Mouse (Mus musculus) adrenal gland, postnatal 14 days (tissue): ENCODE measurements around the gene Mark3. TPM values are rescaled to one million over a fixed set of nuclear protein-coding genes. Genes with fewer than 3 reads are reported as not detected.
A peak's percentile ranks its signal among the peaks of the same experiment; 100 is the strongest.
"Not testable (repeated sequence)": the region's sequence is repeated elsewhere in the genome, so short reads cannot be mapped to it uniquely, and the experiment has no call there.

Source experiments
- DNase-seq: peaks from one replicate; pipeline ENCODE4 v3.0.0; 2021; ENCODE audit warnings: mixed read lengths
- long read RNA-seq, 2 experiments: library from polyadenylated mRNA; stranded (forward); transcript quantifications; one replicate each; pipeline ENCODE4 v2.0.0; 2021
- total RNA-seq: library from RNA; stranded (reverse); gene quantifications from 2 replicates; pipeline ENCODE4 v1.2.3, GENCODE M21; 2021

Mark3 gene
- total RNA-seq = 98.3 and 98.5 TPM in 2 replicates
- long read RNA-seq, experiment 1, transcript Mark3-206 (18 exons, 2,807 nt) = major isoform, 68 of 150 reads
- long read RNA-seq, experiment 1, transcript Mark3-201 (16 exons, 3,321 nt) = minor isoform, 13 of 150 reads
- long read RNA-seq, experiment 1, transcript Mark3-202 (17 exons, 3,365 nt) = minor isoform, 9 of 150 reads
- long read RNA-seq, experiment 1, partial matches to known transcripts = 17 of 150 reads
- long read RNA-seq, experiment 1, other reads (novel, unspliced or antisense) = 43 of 150 reads
- long read RNA-seq, experiment 2, full-length matches to known transcripts = 64 of 119 reads
- long read RNA-seq, experiment 2, partial matches to known transcripts = 13 of 119 reads
- long read RNA-seq, experiment 2, other reads (novel, unspliced or antisense) = 42 of 119 reads

- DNase-seq = peak; percentile 98
Measured at GRCm38 (mm10) chr12:111574074-111574886, at the start of gene Mark3. Mark3 (plus strand) TSS chr12:111574523.

GRCm38 (mm10) chr12:111524883-111525282 is 49.4 kb upstream of the Mark3 start:
- DNase-seq = no peak

- DNase-seq = no peak
Measured at GRCm38 (mm10) chr12:111527643-111528281, 46.6 kb upstream of the Mark3 start.

- no peak for DNase-seq
Measured at GRCm38 (mm10) chr12:111529192-111529591, 45.1 kb upstream of the Mark3 start.

GRCm38 (mm10) chr12:111533096-111533794 is 41.1 kb upstream of the Mark3 start:
- no peak for DNase-seq

GRCm38 (mm10) chr12:111535281-111535680 is 39.0 kb upstream of the Mark3 start:
- peak; percentile 58 for DNase-seq

GRCm38 (mm10) chr12:111535762-111536161 is 38.6 kb upstream of the Mark3 start:
- DNase-seq = no peak

GRCm38 (mm10) chr12:111536746-111537145 is 37.6 kb upstream of the Mark3 start:
- DNase-seq = no peak

GRCm38 (mm10) chr12:111537341-111537740 is 37.0 kb upstream of the Mark3 start:
- peak; percentile 67 for DNase-seq

- peak; percentile 100 for DNase-seq
Measured at GRCm38 (mm10) chr12:111537796-111538291, 36.5 kb upstream of the Mark3 start, which contains the start of gene Eif5. Eif5 (plus strand) TSS chr12:111538016.

- peak; percentile 95 for DNase-seq
Measured at GRCm38 (mm10) chr12:111538292-111539040, 35.9 kb upstream of the Mark3 start.

GRCm38 (mm10) chr12:111539041-111539345 is 35.3 kb upstream of the Mark3 start:
- DNase-seq = no peak

GRCm38 (mm10) chr12:111547070-111547469 is 27.3 kb upstream of the Mark3 start:
- no peak for DNase-seq

- no peak for DNase-seq
Measured at GRCm38 (mm10) chr12:111548555-111549289, 25.6 kb upstream of the Mark3 start.

GRCm38 (mm10) chr12:111550679-111551078 is 23.6 kb upstream of the Mark3 start:
- DNase-seq = no peak

- DNase-seq = no peak
Measured at GRCm38 (mm10) chr12:111552342-111552741, 22.0 kb upstream of the Mark3 start.

- DNase-seq = no peak
Measured at GRCm38 (mm10) chr12:111555357-111555756, 19.0 kb upstream of the Mark3 start.

- not testable (repeated sequence) for DNase-seq
Measured at GRCm38 (mm10) chr12:111555893-111556292, 18.4 kb upstream of the Mark3 start.

- DNase-seq = no peak
Measured at GRCm38 (mm10) chr12:111557538-111557937, 16.8 kb upstream of the Mark3 start.

GRCm38 (mm10) chr12:111558655-111559054 is 15.7 kb upstream of the Mark3 start:
- no peak for DNase-seq
